Mouse (Mus musculus): ENCODE measurements at regions not wholly inside any gene's neighbourhood (a gene's known extent, or its start where the extent isn't known, plus 50 kb on each side); places are given as distances from the start of the nearest gene placed in this dataset.

- DNase-seq (ENCODE audit: low spot score in 2 of 2), result peak; percentile 77 to 88
These were observed 105.5 kb downstream of the Tmem17 start for GRCm38 (mm10) chr11:22617204-22617874.

- no peak for DNase-seq (ENCODE audit: low spot score in 2 of 2)
These were observed 109.2 kb downstream of the Tmem17 start for GRCm38 (mm10) chr11:22620912-22621705.

GRCm38 (mm10) chr11:22621868-22622267 lies 110.0 kb downstream of the Tmem17 start:
- DNase-seq (ENCODE audit: low spot score in 2 of 2), result no peak

- no peak for DNase-seq (ENCODE audit: low spot score in 2 of 2)
These were observed 110.7 kb downstream of the Tmem17 start for GRCm38 (mm10) chr11:22622496-22622997.

GRCm38 (mm10) chr11:22626407-22626806 lies 114.5 kb downstream of the Tmem17 start:
- no peak for DNase-seq (ENCODE audit: low spot score in 2 of 2)

GRCm38 (mm10) chr11:22628497-22628896 lies 116.6 kb downstream of the Tmem17 start:
- DNase-seq (ENCODE audit: low spot score in 2 of 2), result no peak

- DNase-seq (ENCODE audit: low spot score in 2 of 2), result no peak
These were observed 117.1 kb downstream of the Tmem17 start for GRCm38 (mm10) chr11:22628979-22629378.

- DNase-seq (ENCODE audit: low spot score in 2 of 2), result no peak
These were observed 117.7 kb downstream of the Tmem17 start for GRCm38 (mm10) chr11:22629581-22629980.

GRCm38 (mm10) chr11:22629991-22630390 lies 118.1 kb downstream of the Tmem17 start:
- no peak for DNase-seq (ENCODE audit: low spot score in 2 of 2)

GRCm38 (mm10) chr11:22630982-22631381 lies 119.1 kb downstream of the Tmem17 start:
- no peak for DNase-seq (ENCODE audit: low spot score in 2 of 2)

GRCm38 (mm10) chr11:22631606-22632313 lies 119.9 kb downstream of the Tmem17 start:
- no peak for DNase-seq (ENCODE audit: low spot score in 2 of 2)

- DNase-seq (ENCODE audit: low spot score in 2 of 2), result no peak
These were observed 120.4 kb downstream of the Tmem17 start for GRCm38 (mm10) chr11:22632314-22632700.

- DNase-seq (ENCODE audit: low spot score in 2 of 2), result no peak
These were observed 121.1 kb downstream of the Tmem17 start for GRCm38 (mm10) chr11:22632988-22633387.

GRCm38 (mm10) chr11:22633961-22634360 lies 122.1 kb downstream of the Tmem17 start:
- no peak for DNase-seq (ENCODE audit: low spot score in 2 of 2)

- no peak for DNase-seq (ENCODE audit: low spot score in 2 of 2)
These were observed 123.1 kb downstream of the Tmem17 start for GRCm38 (mm10) chr11:22635021-22635420.

- no peak for DNase-seq (ENCODE audit: low spot score in 2 of 2)
These were observed 124.4 kb downstream of the Tmem17 start for GRCm38 (mm10) chr11:22636321-22636720.

- no peak for DNase-seq (ENCODE audit: low spot score in 2 of 2)
These were observed 125.1 kb downstream of the Tmem17 start for GRCm38 (mm10) chr11:22636761-22637557.

GRCm38 (mm10) chr11:22638171-22638570 lies 126.3 kb downstream of the Tmem17 start:
- DNase-seq (ENCODE audit: low spot score in 2 of 2), result no peak

- DNase-seq (ENCODE audit: low spot score in 2 of 2), result no peak
These were observed 126.8 kb downstream of the Tmem17 start for GRCm38 (mm10) chr11:22638700-22639099.

GRCm38 (mm10) chr11:22640371-22640990 lies 128.6 kb downstream of the Tmem17 start:
- no peak for DNase-seq (ENCODE audit: low spot score in 2 of 2)

GRCm38 (mm10) chr11:22641450-22641849 lies 129.6 kb downstream of the Tmem17 start:
- no peak for DNase-seq (ENCODE audit: low spot score in 2 of 2)

Measured in right cerebral cortex, postnatal 10 days (tissue).